Mouse (Mus musculus) activated CD4-positive, CD25-positive, alpha-beta regulatory T cell, adult 4 months (primary cell): ENCODE results near the gene Cenpx. TPM values are rescaled to one million over a fixed set of nuclear protein-coding genes. Genes with fewer than 3 reads are reported as not detected.

Source experiments
- polyA plus RNA-seq, 2 experiments: library from polyadenylated mRNA; unstranded; fragments of 100-300 nt; shearing (Covaris generic); gene quantifications; one replicate each; pipeline ENCODE4 v1.2.1; 2017

Cenpx gene
- polyA plus RNA-seq, 2 experiments from 2014 or later = 163 to 165 TPM

Other genes starting within 250 kb of the Cenpx start
- 10 to 100 TPM; 24.4 to 30.8 TPM for gene Arl16, start 246.1 kb downstream of the Cenpx start, polyA plus RNA-seq
- gene Mrpl12, start 229.1 kb downstream of the Cenpx start, polyA plus RNA-seq = 10 to 100 TPM; 73.5 to 74.7 TPM
- 10 to 100 TPM in 1 of 2 experiments, 1 to 10 TPM in 1; 9.7 to 12.3 TPM for gene Slc25a10, start 221.9 kb downstream of the Cenpx start, polyA plus RNA-seq
- not detected for gene Gcgr, start 183.0 kb downstream of the Cenpx start, polyA plus RNA-seq
- 100 to 1,000 TPM; 121 to 128 TPM for gene Mcrip1, start 164.0 kb downstream of the Cenpx start, polyA plus RNA-seq
- gene Ppp1r27, start 162.6 kb downstream of the Cenpx start, polyA plus RNA-seq = not detected
- gene P4hb, start 140.5 kb downstream of the Cenpx start, polyA plus RNA-seq = 100 to 1,000 TPM; 140 to 160 TPM
- gene Arhgdia, start 132.1 kb downstream of the Cenpx start, polyA plus RNA-seq = 100 to 1,000 TPM; 601 to 860 TPM
- gene Alyref, start 115.4 kb downstream of the Cenpx start, polyA plus RNA-seq = 10 to 100 TPM; 18.9 to 51.6 TPM
- gene Anapc11, start 115.3 kb downstream of the Cenpx start, polyA plus RNA-seq = 100 to 1,000 TPM; 112 to 117 TPM
- gene Npb, start 105.3 kb downstream of the Cenpx start, polyA plus RNA-seq = not detected
- gene Pcyt2, start 95.8 kb downstream of the Cenpx start, polyA plus RNA-seq = 100 to 1,000 TPM in 1 of 2 experiments, 10 to 100 TPM in 1; 84.5 to 112 TPM
- gene Sirt7, start 88.5 kb downstream of the Cenpx start, polyA plus RNA-seq = 10 to 100 TPM; 50.8 to 61.8 TPM
- gene Mafg, start 80.1 kb downstream of the Cenpx start, polyA plus RNA-seq = 10 to 100 TPM; 10.7 to 14.3 TPM
- gene Pycr1, start 70.0 kb downstream of the Cenpx start, polyA plus RNA-seq = under 1 TPM in 1 of 2 experiments, not detected in 1; 0.48 TPM
- gene Myadml2, start 65.6 kb downstream of the Cenpx start, polyA plus RNA-seq = not detected
- not detected for gene Notum, start 52.6 kb downstream of the Cenpx start, polyA plus RNA-seq
- 100 to 1,000 TPM in 1 of 2 experiments, 10 to 100 TPM in 1; 78.1 to 110 TPM for gene Aspscr1, start 40.8 kb downstream of the Cenpx start, polyA plus RNA-seq
- gene Lrrc45, start 187 bp upstream of the Cenpx start, polyA plus RNA-seq = 10 to 100 TPM; 19.7 to 24.1 TPM
- gene Rac3, start 7.7 kb upstream of the Cenpx start, polyA plus RNA-seq = not detected
- 10 to 100 TPM; 17.0 to 20.9 TPM for gene Dcxr, start 13.5 kb upstream of the Cenpx start, polyA plus RNA-seq
- gene Cbr2, start 18.4 kb upstream of the Cenpx start, polyA plus RNA-seq = not detected
- 10 to 100 TPM; 35.6 to 69.1 TPM for gene Hmga1b, start 49.1 kb upstream of the Cenpx start, polyA plus RNA-seq
- 1 to 10 TPM; 3.5 to 4.9 TPM for gene Rfng, start 70.5 kb upstream of the Cenpx start, polyA plus RNA-seq
- 100 to 1,000 TPM; 118 to 137 TPM for gene Gps1, start 70.5 kb upstream of the Cenpx start, polyA plus RNA-seq
- 10 to 100 TPM; 30.9 to 31.9 TPM for gene Dus1l, start 82.7 kb upstream of the Cenpx start, polyA plus RNA-seq
- 10 to 100 TPM; 28.8 to 40.3 TPM for gene Fasn, start 110.8 kb upstream of the Cenpx start, polyA plus RNA-seq
- gene Ccdc57, start 219.1 kb upstream of the Cenpx start, polyA plus RNA-seq = under 1 TPM; 0.41 to 0.46 TPM
- 1 to 10 TPM; 3.8 to 4.0 TPM for gene Slc16a3, start 234.7 kb upstream of the Cenpx start, polyA plus RNA-seq